Mouse (Mus musculus) adrenal gland, adult 8-10 months (tissue): ENCODE data around the gene Mfsd4b1. TPM values are rescaled to one million over a fixed set of nuclear protein-coding genes. Genes with fewer than 3 reads are reported as not detected.
A peak's percentile ranks its signal among the peaks of the same experiment; 100 is the strongest.

ENCODE experiments used
- DNase-seq: peaks from one replicate; pipeline ENCODE4 v3.0.0; 2022
- total RNA-seq, 4 experiments: library from RNA; stranded (reverse); gene quantifications; 2 replicates each; pipeline ENCODE4 v1.2.4; 2022

Gene Mfsd4b1
- total RNA-seq, 4 experiments from 2014 or later: 0.65 to 1.3 (median 1.1) TPM

GRCm38 (mm10) chr10:39959761-39960440 is 65.2 kb downstream of the Mfsd4b1 start, which contains the start of gene Mfsd4b3:
Mfsd4b3 (minus strand) TSS chr10:39960153.
- peak; percentile 97 for DNase-seq

- no peak for DNase-seq
Measured at GRCm38 (mm10) chr10:39958266-39958665, 66.8 kb downstream of the Mfsd4b1 start.

GRCm38 (mm10) chr10:39956340-39956878 is 68.7 kb downstream of the Mfsd4b1 start:
- no peak for DNase-seq

GRCm38 (mm10) chr10:39955163-39955562 is 69.9 kb downstream of the Mfsd4b1 start:
- DNase-seq: no peak

Other genes with a start within 250 kb of the Mfsd4b1 start
- gene Mfsd4b4, start 126.0 kb downstream of the Mfsd4b1 start, total RNA-seq: 10 to 100 TPM; 12.5 to 14.7 (median 13.3) TPM
- gene Mfsd4b2, start 98.3 kb downstream of the Mfsd4b1 start, total RNA-seq: under 1 TPM; 0.46 to 0.75 (median 0.60) TPM
- 10 to 100 TPM in 1 of 4 experiments, 1 to 10 TPM in 3; 3.0 to 10.2 (median 6.6) TPM for gene Mfsd4b3, start 65.1 kb downstream of the Mfsd4b1 start, total RNA-seq
- 1 to 10 TPM in 3 of 4 experiments, under 1 TPM in 1; 0.55 to 1.9 (median 1.3) TPM for gene Mfsd4b5, start 38.6 kb downstream of the Mfsd4b1 start, total RNA-seq
- gene Slc16a10, start 117.0 kb upstream of the Mfsd4b1 start, total RNA-seq: 10 to 100 TPM; 11.2 to 17.4 (median 15.0) TPM
- 10 to 100 TPM; 16.5 to 25.7 (median 17.8) TPM for gene Rpf2, start 221.8 kb upstream of the Mfsd4b1 start, total RNA-seq
- 10 to 100 TPM; 26.3 to 50.8 (median 38.4) TPM for gene Gtf3c6, start 232.8 kb upstream of the Mfsd4b1 start, total RNA-seq